In genomic region chr2:164911086-164912048, GRCm38 (mm10) we compare ENCODE assay signal across 8 mouse cellular contexts. TPM values are rescaled to one million over a fixed set of nuclear protein-coding genes. Genes with fewer than 3 reads are reported as not detected.
DNase-seq lines count a peak whose midpoint lies in the region; ATAC-seq and TF ChIP-seq lines count a peak whose summit lies in the region.

Gene Zfp335 (minus strand): TSS chr2:164911757.

- DNase-seq in c-Kit-negative CD71-positive TER-119-positive erythroid progenitor cells, embryonic 14.5 days (ENCODE audit: low read depth, low spot score), result peak; percentile 87
- DNase-seq in forebrain, embryonic 10.5 days (ENCODE audit: extremely low spot score, low spot score), result peak; percentile 92
- peak; percentile 92 to 97 for DNase-seq in kidney, postnatal 25 days
- peak; percentile 81 to 83 (median 82) for DNase-seq in liver, embryonic 14.5 days (ENCODE audit: low read depth in 3 of 3, low spot score in 3 of 3)
- peak; percentile 97 for DNase-seq in neural tube, embryonic 11.5 days (ENCODE audit: low spot score)
- DNase-seq in stomach, postnatal 0 days (ENCODE audit: low spot score), result peak; percentile 92

- TF ChIP-seq CTCF in liver, embryonic 14.5 days (IDR thresholded peaks at IDR 0.05; ENCODE audit: low read depth), result peak; percentile 51
- peak; percentile 72 for TF ChIP-seq CTCF in stomach, postnatal 0 days (IDR thresholded peaks at IDR 0.05; ENCODE audit: low read depth)

- peaks cover 44% of the 10 kb centered on the region for H3K36me3 ChIP-seq in forebrain, embryonic 10.5 days (replicated peaks)
- peaks cover 30% of the 10 kb centered on the region for H3K36me3 ChIP-seq in heart, embryonic 15.5 days
- peaks cover 21% of the 10 kb centered on the region for H3K36me3 ChIP-seq in liver, embryonic 14.5 days (replicated peaks; ENCODE audit: control insufficient read depth, insufficient read depth, low read depth)
- peaks cover 23% of the 10 kb centered on the region for H3K36me3 ChIP-seq in neural tube, embryonic 11.5 days (ENCODE audit: control insufficient read depth, insufficient read depth, low read length)
- peaks cover 17% of the 10 kb centered on the region for H3K36me3 ChIP-seq in stomach, postnatal 0 days (ENCODE audit: control insufficient read depth, insufficient read depth, low read length)

- peaks cover 10% of the 10 kb centered on the region for H3K9me3 ChIP-seq in forebrain, embryonic 10.5 days
- 0 out of 2 replicates have a peak, but pooled peaks cover under 1% of the 10 kb centered on the region for H3K9me3 ChIP-seq in heart, embryonic 15.5 days (replicated peaks)
- H3K9me3 ChIP-seq in liver, embryonic 14.5 days (ENCODE audit: control insufficient read depth, low read length), result no peaks in the 10 kb centered on the region; the same call in 1 of the 2 replicates
- H3K9me3 ChIP-seq in neural tube, embryonic 11.5 days (ENCODE audit: control insufficient read depth, low read length), result no peaks in the 10 kb centered on the region
- no peaks in the 10 kb centered on the region for H3K9me3 ChIP-seq in stomach, postnatal 0 days (ENCODE audit: control insufficient read depth, low read length)

- H3K27ac ChIP-seq in forebrain, embryonic 10.5 days, result peak within 1 kb of the TSS; percentile 96
- H3K27ac ChIP-seq in heart, embryonic 15.5 days, result peak within 1 kb of the TSS; percentile 98
- H3K27ac ChIP-seq in liver, embryonic 14.5 days, result peak within 1 kb of the TSS; percentile 71
- peak within 1 kb of the TSS; percentile 98 for H3K27ac ChIP-seq in neural tube, embryonic 11.5 days (ENCODE audit: low read depth, low read length)
- peak within 1 kb of the TSS; percentile 99 for H3K27ac ChIP-seq in stomach, postnatal 0 days (replicated peaks)

- H3K4me3 ChIP-seq in forebrain, embryonic 10.5 days, result peak within 1 kb of the TSS; percentile 63
- H3K4me3 ChIP-seq in heart, embryonic 15.5 days, result peak within 1 kb of the TSS; percentile 71
- peak within 1 kb of the TSS; percentile 80 to 85 for H3K4me3 ChIP-seq in liver, embryonic 14.5 days (ENCODE audit: insufficient read depth in 1 of 2, low read depth in 2 of 2, low read length in 2 of 2)
- H3K4me3 ChIP-seq in neural tube, embryonic 11.5 days (ENCODE audit: low read depth, low read length), result peak within 1 kb of the TSS; percentile 73
- H3K4me3 ChIP-seq in stomach, postnatal 0 days (ENCODE audit: low read depth, low read length), result peak within 1 kb of the TSS; percentile 80

- ATAC-seq in CD4-positive, CD25-positive, alpha-beta regulatory T cell, adult 4 months, result peak; percentile 59
- peak; percentile 91 for ATAC-seq in heart, embryonic 15.5 days (replicated peaks; ENCODE audit: insufficient number of reproducible peaks, insufficient read depth, low FRiP score, low read depth)
- ATAC-seq in liver, embryonic 14.5 days (ENCODE audit: insufficient read depth), result peak; percentile 85
- ATAC-seq in neural tube, embryonic 11.5 days (ENCODE audit: insufficient read depth, low FRiP score, low TSS enrichment), result peak; percentile 86
- ATAC-seq in stomach, postnatal 0 days (ENCODE audit: low FRiP score, low TSS enrichment), result peak; percentile 87

- H3K4me2 ChIP-seq in heart, embryonic 15.5 days, result peak within 1 kb of the TSS; percentile 82
- H3K4me2 ChIP-seq in liver, embryonic 14.5 days (ENCODE audit: low read depth), result peak within 1 kb of the TSS; percentile 78
- peak within 1 kb of the TSS; percentile 68 for H3K4me2 ChIP-seq in neural tube, embryonic 11.5 days (ENCODE audit: low read depth)
- peak within 1 kb of the TSS; percentile 84 for H3K4me2 ChIP-seq in stomach, postnatal 0 days (replicated peaks; ENCODE audit: low read depth)

- under 1% methylated on average over 91 of the region's 91 CpGs for whole genome bisulfite sequencing in forebrain, embryonic 10.5 days
- under 1% methylated on average over 91 of the region's 91 CpGs for WGBS in heart, embryonic 15.5 days
- WGBS in liver, embryonic 14.5 days (ENCODE audit: insufficient replicate concordance), result under 1% methylated on average over 90 of the region's 91 CpGs
- under 1% methylated on average over 91 of the region's 91 CpGs for WGBS in neural tube, embryonic 11.5 days
- under 1% methylated on average over 68 of the region's 91 CpGs for WGBS in stomach, postnatal 0 days

- H3K9ac ChIP-seq in heart, embryonic 15.5 days, result peak within 1 kb of the TSS; percentile 78
- H3K9ac ChIP-seq in liver, embryonic 14.5 days (replicated peaks), result peak within 1 kb of the TSS; percentile 88
- H3K9ac ChIP-seq in neural tube, embryonic 11.5 days (ENCODE audit: low read length), result peak within 1 kb of the TSS; percentile 98
- H3K9ac ChIP-seq in stomach, postnatal 0 days (ENCODE audit: low read length), result peak within 1 kb of the TSS; percentile 96

- H3K4me1 ChIP-seq in forebrain, embryonic 10.5 days, result peaks cover 34% of the 10 kb centered on the region
- peaks cover 27% of the 10 kb centered on the region for H3K4me1 ChIP-seq in heart, embryonic 15.5 days (replicated peaks)
- peaks cover 0 to 22% of the 10 kb centered on the region in 2 experiments; a peak in 3 of 4 replicates for H3K4me1 ChIP-seq in liver, embryonic 14.5 days (replicated peaks; ENCODE audit: control insufficient read depth in 2 of 2, insufficient read depth in 2 of 2, low read length in 1 of 2)
- H3K4me1 ChIP-seq in neural tube, embryonic 11.5 days (ENCODE audit: control insufficient read depth, insufficient read depth, low read length), result peaks cover 13% of the 10 kb centered on the region; the same call in 1 of the 2 replicates
- H3K4me1 ChIP-seq in stomach, postnatal 0 days (replicated peaks; ENCODE audit: control insufficient read depth, insufficient read depth), result no peaks in the 10 kb centered on the region

- H3K27me3 ChIP-seq in forebrain, embryonic 10.5 days (ENCODE audit: poor library complexity, severe bottlenecking), result no peaks in the 10 kb centered on the region
- H3K27me3 ChIP-seq in heart, embryonic 15.5 days, result no peaks in the 10 kb centered on the region
- H3K27me3 ChIP-seq in liver, embryonic 14.5 days (ENCODE audit: control insufficient read depth, insufficient read depth, low read length), result no peaks in the 10 kb centered on the region
- no peaks in the 10 kb centered on the region for H3K27me3 ChIP-seq in neural tube, embryonic 11.5 days (ENCODE audit: control insufficient read depth, insufficient read depth, low read length)
- H3K27me3 ChIP-seq in stomach, postnatal 0 days (ENCODE audit: control insufficient read depth, insufficient read depth, low read length), result no peaks in the 10 kb centered on the region

- peak; percentile 19; the same call in 1 of the 2 replicates for TF ChIP-seq EP300 in liver, embryonic 14.5 days (IDR thresholded peaks at IDR 0.05; ENCODE audit: low read depth)
- TF ChIP-seq EP300 in stomach, postnatal 0 days (optimal IDR thresholded peaks at IDR 0.05), result no peak

RNA-seq across cellular contexts. Expression of gene Zfp335, which starts in this region (rescaled TPM):
- polyA plus RNA-seq in CD4-positive, CD25-positive, alpha-beta regulatory T cell, adult 4 months (2017; shearing (Covaris generic)), result 1 to 10 TPM; 5.6 to 8.2 TPM
- polyA plus RNA-seq in forebrain, embryonic 10.5 days (2016; fragmentation: Nextera tagmentation; extraction: Ambion mirVana), result 16.0 and 16.6 TPM in 2 replicates
- 5.9 and 10.9 TPM in 2 replicates for polyA plus RNA-seq in heart, embryonic 15.5 days (2015; fragmentation: Nextera tagmentation; extraction: Ambion mirVana)
- polyA plus RNA-seq in liver, embryonic 14.5 days (2012; rRNA removed), result 8.8 and 10.1 TPM in 2 replicates
- 4.0 and 5.2 TPM in 2 replicates for polyA plus RNA-seq in liver, embryonic 14.5 days (2014; fragmentation: Nextera tagmentation; extraction: Ambion mirVana)
- 13.9 and 15.4 TPM in 2 replicates for polyA plus RNA-seq in neural tube, embryonic 11.5 days (2014; fragmentation: Nextera tagmentation; extraction: Ambion mirVana)
- polyA plus RNA-seq in stomach, postnatal 0 days (2015; fragmentation: Nextera tagmentation; extraction: Ambion mirVana), result 3.7 and 4.3 TPM in 2 replicates

Comparison
In these comparisons a context has a peak if more than half of its experiments do, and no peak if none do; other contexts are left out.
1. Peak in every context shown above with its lines: DNase-seq, ATAC-seq, H3K4me3 ChIP-seq and H3K27ac ChIP-seq.